Mouse (Mus musculus) embryonic facial prominence, embryonic 15.5 days (tissue): ENCODE measurements at regions not wholly inside any gene's neighbourhood (a gene's known extent, or its start where the extent isn't known, plus 50 kb on each side); places are given as distances from the start of the nearest gene placed in this dataset.

Source experiments
- ATAC-seq: fragments of 200-750 bp; cut with Nextera tagmentation; 2 replicates; pipeline ENCODE4 v1.8.0; 2017; ENCODE audit warnings: low read depth, moderate TSS enrichment; ENCODE audit not compliant: insufficient number of reproducible peaks, low FRiP score, low TSS enrichment
- H3K27ac ChIP-seq: fragments of 300-500 bp; sonication (generic); replicated peaks from 2 replicates; pipeline ENCODE4 v1.5.1; 2015; ENCODE audit warnings: mild to moderate bottlenecking, inconsistent platforms
- H3K27me3 ChIP-seq: fragments of 300-500 bp; sonication (generic); 2 replicates; pipeline ENCODE4 v1.6.1; 2015; ENCODE audit warnings: inconsistent platforms
- H3K36me3 ChIP-seq: fragments of 300-500 bp; sonication (generic); 2 replicates; pipeline ENCODE4 v1.6.1; 2015; ENCODE audit warnings: mild to moderate bottlenecking, inconsistent platforms
- H3K4me1 ChIP-seq: fragments of 300-500 bp; sonication (generic); 2 replicates; pipeline ENCODE4 v1.6.1; 2015; ENCODE audit warnings: inconsistent platforms
- H3K4me2 ChIP-seq: fragments of 300-500 bp; sonication (generic); replicated peaks from 2 replicates; pipeline ENCODE4 v1.6.1; 2015; ENCODE audit warnings: mild to moderate bottlenecking, inconsistent platforms
- H3K4me3 ChIP-seq: fragments of 300-500 bp; sonication (generic); replicated peaks from 2 replicates; pipeline ENCODE4 v1.5.1; 2015; ENCODE audit warnings: mild to moderate bottlenecking, inconsistent platforms
- H3K9ac ChIP-seq: fragments of 300-500 bp; sonication (generic); 2 replicates; pipeline ENCODE4 v1.6.1; 2015; ENCODE audit warnings: inconsistent platforms
- H3K9me3 ChIP-seq: fragments of 300-500 bp; sonication (generic); replicated peaks from 2 replicates; pipeline ENCODE4 v1.6.1; 2016; ENCODE audit warnings: inconsistent platforms
- WGBS: fragments of 180-500 bp; shearing (Covaris S2); methylation state at CpG from one replicate; pipeline ENCODE4 v1.1.7; 2015; 5-methylcytosine and 5-hydroxymethylcytosine counted together

DNA sequence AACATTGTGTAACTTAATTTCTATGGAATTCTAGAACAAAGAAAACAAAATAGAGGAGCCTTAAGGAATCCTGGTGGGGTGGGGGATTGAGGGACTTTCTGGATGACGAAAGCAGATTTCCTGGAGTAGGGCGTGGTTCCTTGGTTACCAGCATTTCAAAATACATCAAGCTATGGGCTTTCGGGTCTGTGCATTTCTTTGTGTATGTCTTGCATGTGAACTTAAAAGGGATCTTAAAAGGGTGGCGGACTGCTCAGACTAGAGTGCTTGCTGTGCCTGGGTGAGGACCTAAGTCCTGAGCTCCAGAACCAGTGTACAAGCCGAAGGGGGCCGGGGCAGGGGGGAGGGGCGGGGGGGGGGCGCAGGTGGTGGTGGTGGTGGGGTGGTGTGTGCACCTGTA lies 91.5 kb upstream of the Slc45a1 start:
- Histone ChIP-seq H3K9ac (no peak overlapping the region), H3K27me3 (no peaks in the 10 kb centered on the region), H3K36me3 (no peaks in the 10 kb centered on the region), H3K27ac (no peak overlapping the region), H3K4me2 (0 out of 2 replicates have a peak overlapping the region, but pooled peaks have one; percentile 1), H3K4me3 (no peak overlapping the region), H3K4me1 (peaks cover 20% of the 10 kb centered on the region), H3K9me3 (no peaks in the 10 kb centered on the region)
- WGBS = 48% methylated on average over 7 of the region's 8 CpGs
- no peak for ATAC-seq

DNA sequence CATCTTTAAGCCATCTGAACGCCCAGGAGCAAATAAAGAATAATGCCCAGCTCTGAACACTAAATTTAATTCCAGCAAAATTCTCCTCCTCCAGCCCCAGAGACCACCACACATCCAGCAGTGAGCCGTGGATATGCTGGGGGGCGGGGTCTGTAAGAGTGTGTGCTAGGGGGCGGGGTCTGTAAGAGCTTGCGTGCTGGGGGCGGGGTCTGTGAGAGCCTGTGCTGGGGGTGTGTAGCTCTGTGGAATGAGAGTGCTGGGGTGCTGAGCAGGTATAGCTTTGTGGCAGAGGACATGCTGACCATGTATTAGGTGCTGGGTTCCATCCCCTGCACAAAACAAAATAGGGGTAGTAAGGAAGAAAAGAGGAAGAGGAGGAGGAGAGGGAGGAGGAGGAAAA lies 91.1 kb upstream of the Slc45a1 start:
- Histone ChIP-seq H3K4me2 (0 out of 2 replicates have a peak overlapping the region, but pooled peaks have one; percentile 1), H3K9ac (no peak overlapping the region)
- ATAC-seq = peak; percentile 73; the same call in 1 of the 2 replicates

DNA sequence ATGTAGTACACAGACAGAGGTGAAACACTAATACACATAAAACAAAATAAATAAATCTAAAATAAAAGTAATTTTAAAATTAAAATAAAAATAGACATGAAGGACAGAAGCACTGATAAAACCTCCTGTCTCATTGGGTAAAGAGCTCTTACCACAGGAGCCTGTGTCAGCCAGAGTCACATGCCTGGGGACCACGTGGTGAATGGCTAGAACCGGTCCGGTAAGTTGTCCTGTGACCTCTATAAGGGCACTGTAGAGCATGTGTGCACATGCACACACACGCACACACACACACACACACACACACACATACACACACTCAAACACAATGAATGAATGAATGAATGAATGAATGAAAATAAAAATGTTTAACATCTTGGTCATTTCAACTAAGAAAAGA lies 89.8 kb upstream of the Slc45a1 start:
- Histone ChIP-seq H3K4me3 (no peak overlapping the region), H3K9ac (no peak overlapping the region), H3K27ac (no peak overlapping the region), H3K9me3 (no peaks in the 10 kb centered on the region), H3K27me3 (no peaks in the 10 kb centered on the region), H3K4me2 (no peak overlapping the region), H3K4me1 (peaks cover 15% of the 10 kb centered on the region), H3K36me3 (no peaks in the 10 kb centered on the region)
- no peak for ATAC-seq
- WGBS = 86% methylated on average over 4 of the region's 4 CpGs

More for the DNA sequence above, 91.1 kb upstream of the Slc45a1 start:
- Histone ChIP-seq H3K9me3 (no peaks in the 10 kb centered on the region), H3K36me3 (no peaks in the 10 kb centered on the region), H3K27me3 (no peaks in the 10 kb centered on the region), H3K4me1 (peaks cover 16% of the 10 kb centered on the region), H3K4me3 (no peak overlapping the region), H3K27ac (no peak overlapping the region)
- WGBS = 32% methylated on average over 6 of the region's 6 CpGs

DNA sequence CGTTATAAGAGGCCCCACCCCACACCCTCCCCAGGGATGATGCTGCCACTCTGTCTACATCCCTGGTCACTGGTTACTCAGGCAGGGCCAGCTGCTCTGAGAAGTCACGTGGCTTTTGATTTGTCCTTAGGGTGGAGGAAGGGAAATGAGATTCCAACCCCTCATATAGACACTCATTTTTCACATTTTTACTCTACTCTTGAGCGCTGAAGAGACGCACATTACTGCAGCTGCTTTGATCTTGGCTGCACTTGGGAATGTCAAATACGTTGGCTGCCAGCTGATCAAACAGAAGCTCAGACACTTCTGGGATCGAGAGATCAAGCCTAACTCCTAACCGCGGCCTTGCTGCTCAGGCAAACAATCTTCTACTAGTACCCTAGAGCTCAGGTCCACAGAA lies 88.2 kb upstream of the Slc45a1 start:
- H3K36me3 ChIP-seq = no peaks in the 10 kb centered on the region
- no peak for ATAC-seq
- H3K9ac ChIP-seq = no peak overlapping the region
- no peaks in the 10 kb centered on the region for H3K27me3 ChIP-seq
- H3K4me1 ChIP-seq = peaks cover 3% of the 10 kb centered on the region; the same call in 1 of the 2 replicates
- H3K27ac ChIP-seq = no peak overlapping the region
- H3K4me2 ChIP-seq = no peak overlapping the region
- no peaks in the 10 kb centered on the region for H3K9me3 ChIP-seq
- WGBS = 39% methylated on average over 8 of the region's 8 CpGs
- H3K4me3 ChIP-seq = no peak overlapping the region

DNA sequence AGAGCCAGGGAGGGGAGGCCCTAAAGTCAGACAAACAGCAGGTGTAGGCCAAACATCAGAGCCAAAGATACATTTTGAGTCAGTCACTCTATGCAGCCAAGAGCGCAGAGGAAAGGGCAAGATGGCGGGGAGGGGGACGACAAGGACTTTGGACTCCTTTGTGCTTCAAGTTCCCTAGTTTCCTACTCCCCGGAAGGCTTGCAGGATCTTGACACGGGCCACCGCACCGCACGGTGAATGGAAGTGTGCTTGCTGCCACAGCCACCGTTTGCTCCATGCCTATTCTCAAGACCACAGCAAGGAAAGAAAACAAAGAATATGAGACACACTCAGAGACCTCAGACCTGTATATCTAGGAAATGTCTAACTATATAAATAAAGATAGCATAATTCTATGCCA lies 86.8 kb upstream of the Slc45a1 start:
- H3K9ac ChIP-seq = no peak overlapping the region
- no peak for ATAC-seq
- no peak overlapping the region for H3K4me3 ChIP-seq
- H3K9me3 ChIP-seq = no peaks in the 10 kb centered on the region
- H3K36me3 ChIP-seq = no peaks in the 10 kb centered on the region
- H3K4me2 ChIP-seq = no peak overlapping the region
- 80% methylated on average over 9 of the region's 9 CpGs for WGBS
- H3K4me1 ChIP-seq = peaks cover 3% of the 10 kb centered on the region; the same call in 1 of the 2 replicates
- H3K27ac ChIP-seq = no peak overlapping the region
- no peaks in the 10 kb centered on the region for H3K27me3 ChIP-seq

DNA sequence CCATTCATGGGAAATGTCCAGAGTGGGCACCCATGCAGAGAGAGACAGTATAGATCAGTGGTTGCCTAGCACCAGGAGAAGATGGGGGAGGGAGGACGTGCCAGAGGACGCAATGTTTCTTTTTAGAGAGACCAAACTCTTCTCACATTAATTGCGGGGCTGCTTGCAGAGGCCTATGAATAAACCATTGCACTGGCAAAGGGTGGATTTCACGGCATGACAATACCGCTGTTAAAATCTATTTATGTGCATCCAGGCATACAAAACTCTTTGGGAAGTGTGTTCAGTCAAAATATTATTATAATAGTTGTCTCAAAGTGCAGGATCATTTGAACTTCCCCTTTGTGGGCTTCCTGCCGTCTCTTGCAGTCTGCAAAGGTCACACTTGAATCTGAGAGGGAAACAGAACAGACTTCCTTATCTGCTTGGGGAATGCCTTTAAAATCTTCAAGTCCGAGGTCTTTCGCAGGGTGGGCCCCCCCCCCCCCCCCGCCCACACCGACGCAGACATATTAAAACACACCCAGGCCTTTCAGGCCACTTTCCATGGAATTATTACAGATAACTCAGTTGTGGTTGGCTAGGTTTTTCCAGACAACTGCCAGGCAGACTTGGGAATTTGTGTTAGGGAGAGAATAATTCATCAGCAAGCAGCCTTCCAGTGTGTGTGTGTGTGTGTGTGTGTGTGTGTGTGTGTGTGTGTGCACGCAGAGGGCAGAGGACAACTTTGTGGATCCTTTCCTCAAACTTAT lies 78.3 kb upstream of the Slc45a1 start:
- ATAC-seq = no peak
- Histone ChIP-seq H3K36me3 (no peaks in the 10 kb centered on the region), H3K9ac (no peak overlapping the region), H3K27me3 (no peaks in the 10 kb centered on the region), H3K4me2 (no peak overlapping the region), H3K4me3 (no peak overlapping the region), H3K9me3 (no peaks in the 10 kb centered on the region), H3K4me1 (peaks cover 7% of the 10 kb centered on the region; the same call in 1 of the 2 replicates), H3K27ac (0 out of 2 replicates have a peak overlapping the region, but pooled peaks have one; percentile 39)
- 24% methylated on average over 12 of the region's 12 CpGs for WGBS

DNA sequence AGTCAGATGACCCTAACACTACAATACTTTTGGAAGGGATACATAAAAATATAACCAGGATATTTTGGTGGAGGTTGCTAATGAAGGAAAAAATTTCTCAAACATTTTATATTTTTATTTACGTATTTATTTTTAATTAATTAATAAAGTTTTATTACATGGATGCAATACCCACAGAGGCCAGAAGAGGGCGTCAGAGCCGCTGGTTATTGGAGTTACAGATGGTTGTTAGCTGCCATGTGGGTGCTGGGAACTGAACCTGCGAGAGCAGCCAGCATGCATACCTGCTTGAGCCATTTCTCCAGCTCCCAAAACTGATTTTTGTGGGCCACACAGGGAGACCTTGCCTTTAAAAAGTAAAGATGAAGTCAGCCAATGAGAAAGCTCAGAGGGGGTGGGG lies 74.6 kb upstream of the Slc45a1 start:
- Histone ChIP-seq H3K9ac (no peak overlapping the region), H3K27me3 (no peaks in the 10 kb centered on the region), H3K9me3 (no peaks in the 10 kb centered on the region), H3K4me2 (no peak overlapping the region), H3K4me3 (no peak overlapping the region), H3K36me3 (no peaks in the 10 kb centered on the region), H3K27ac (no peak overlapping the region), H3K4me1 (peaks cover 8% of the 10 kb centered on the region)
- ATAC-seq = no peak
- 62% methylated on average over 4 of the region's 4 CpGs for WGBS

DNA sequence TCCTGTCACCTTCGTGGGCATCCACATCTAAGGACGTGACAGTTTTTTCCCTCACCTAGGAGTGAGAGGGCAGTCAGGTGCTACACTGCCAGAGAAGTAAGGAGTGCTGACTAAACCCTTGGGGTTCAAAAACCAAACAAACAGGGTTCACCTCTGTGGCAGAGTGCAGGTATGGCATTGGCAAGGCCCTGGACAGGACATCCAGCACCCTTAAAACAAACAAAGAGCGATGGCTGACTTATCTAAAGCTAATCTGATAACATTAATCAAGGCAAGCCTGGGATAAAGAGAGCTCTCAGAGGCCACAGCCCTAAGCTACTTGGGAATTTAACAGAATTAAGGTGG lies 74.1 kb upstream of the Slc45a1 start:
- Histone ChIP-seq H3K4me1 (peaks cover 8% of the 10 kb centered on the region), H3K9ac (no peak overlapping the region), H3K9me3 (no peaks in the 10 kb centered on the region), H3K36me3 (no peaks in the 10 kb centered on the region), H3K4me2 (no peak overlapping the region), H3K27me3 (no peaks in the 10 kb centered on the region), H3K27ac (no peak overlapping the region), H3K4me3 (no peak overlapping the region)
- 88% methylated on average over 3 of the region's 3 CpGs for WGBS
- no peak for ATAC-seq

DNA sequence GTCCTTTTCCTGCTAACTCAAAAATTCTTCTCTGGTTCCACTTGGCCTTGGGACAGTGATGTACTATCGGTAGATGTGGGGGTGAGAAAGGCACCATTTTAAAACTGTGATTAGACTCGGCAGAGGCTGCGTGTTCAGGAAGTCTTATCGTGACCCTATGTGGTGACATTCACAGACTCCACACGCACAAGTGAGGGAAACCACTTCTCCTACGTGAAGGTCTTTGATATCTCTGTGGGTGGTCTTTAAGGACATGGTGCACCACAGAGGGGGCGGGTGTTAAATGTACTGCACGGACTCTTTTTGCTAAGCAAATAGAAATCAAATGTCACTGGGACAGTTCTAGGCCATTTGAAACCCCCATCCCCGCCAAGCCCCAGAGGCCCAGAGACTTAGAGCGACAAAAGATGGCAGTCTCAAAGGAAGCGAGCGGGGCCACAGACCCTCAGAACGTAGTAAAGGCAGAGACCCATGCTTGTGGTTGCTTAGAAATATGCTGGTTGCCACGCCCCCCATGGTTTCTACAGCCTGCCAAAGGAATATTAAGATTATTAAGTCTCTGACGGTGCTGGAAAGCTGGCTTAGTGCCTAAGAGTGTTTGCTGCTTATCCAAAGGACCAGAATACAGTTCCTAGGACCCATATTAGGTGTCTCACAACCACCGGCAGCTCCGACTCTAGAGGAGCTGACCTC lies 73.6 kb upstream of the Slc45a1 start:
- no peaks in the 10 kb centered on the region for H3K27me3 ChIP-seq
- ATAC-seq = no peak
- H3K27ac ChIP-seq = no peak overlapping the region

DNA sequence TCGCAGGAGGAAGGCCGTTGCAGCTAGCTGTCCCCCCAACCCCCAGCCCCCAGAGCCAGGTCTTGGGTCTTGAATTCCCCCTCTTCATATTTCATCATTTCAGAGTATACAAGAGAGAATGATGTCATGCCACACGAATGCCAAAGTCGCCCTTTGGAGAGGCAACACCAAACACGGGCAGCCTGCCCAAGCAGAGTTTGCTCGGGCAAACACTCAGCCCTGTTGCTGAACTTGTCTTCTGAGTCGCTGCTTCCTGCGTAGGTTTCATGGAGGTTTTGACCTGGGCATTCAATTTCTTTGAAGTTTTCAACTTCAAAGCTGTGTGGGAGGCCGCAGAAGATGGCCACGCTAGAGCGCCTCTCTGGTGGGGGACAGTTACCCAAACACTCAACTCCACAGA lies 72.8 kb upstream of the Slc45a1 start:
- H3K9me3 ChIP-seq = no peaks in the 10 kb centered on the region
- no peak; the same call in 1 of the 2 replicates for ATAC-seq
- no peak overlapping the region for H3K27ac ChIP-seq
- no peaks in the 10 kb centered on the region for H3K27me3 ChIP-seq
- H3K4me3 ChIP-seq = no peak overlapping the region
- WGBS = 70% methylated on average over 11 of the region's 11 CpGs
- no peak overlapping the region for H3K9ac ChIP-seq
- H3K4me1 ChIP-seq = peaks cover 12% of the 10 kb centered on the region
- no peaks in the 10 kb centered on the region for H3K36me3 ChIP-seq
- H3K4me2 ChIP-seq = no peak overlapping the region

More for the DNA sequence above, 73.6 kb upstream of the Slc45a1 start:
- H3K4me1 ChIP-seq = peaks cover 8% of the 10 kb centered on the region
- H3K4me3 ChIP-seq = no peak overlapping the region
- H3K9me3 ChIP-seq = no peaks in the 10 kb centered on the region
- no peak overlapping the region for H3K9ac ChIP-seq
- H3K36me3 ChIP-seq = no peaks in the 10 kb centered on the region
- H3K4me2 ChIP-seq = no peak overlapping the region
- WGBS = 57% methylated on average over 17 of the region's 17 CpGs

DNA sequence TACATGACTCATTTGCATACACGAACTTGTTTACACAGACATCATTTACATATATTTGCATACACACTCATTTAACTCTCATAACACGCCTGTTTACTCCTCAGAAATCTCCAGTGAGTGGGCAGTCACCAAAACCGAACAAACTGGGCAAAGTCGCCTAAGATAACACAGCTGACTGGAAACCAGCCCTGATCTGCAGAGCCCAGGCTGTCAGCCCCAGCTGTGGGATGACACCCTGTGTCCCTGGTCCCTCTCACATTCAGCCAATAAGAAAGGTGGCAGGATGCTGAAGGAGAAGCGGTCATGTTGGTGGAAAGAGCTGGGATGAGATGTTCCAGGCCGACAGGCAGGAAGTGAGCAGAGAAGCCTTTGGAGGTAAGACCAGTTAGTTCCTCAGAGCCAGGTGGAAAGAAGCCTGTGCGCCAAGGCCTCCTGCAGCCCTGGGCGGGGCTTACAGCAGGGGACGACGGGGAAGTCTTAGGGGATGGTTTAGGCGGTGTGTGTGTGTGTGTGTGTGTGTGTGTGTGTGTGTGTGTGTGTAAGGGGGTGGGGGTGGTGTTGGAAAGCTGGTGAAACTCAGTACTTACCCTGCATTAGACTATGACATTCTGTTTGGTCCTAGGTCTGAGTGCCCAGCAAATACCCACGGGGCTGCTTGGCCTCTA lies 69.8 kb upstream of the Slc45a1 start:
- Histone ChIP-seq H3K36me3 (no peaks in the 10 kb centered on the region), H3K9me3 (no peaks in the 10 kb centered on the region), H3K4me3 (no peak overlapping the region), H3K4me1 (peaks cover 19% of the 10 kb centered on the region), H3K27ac (no peak overlapping the region), H3K27me3 (no peaks in the 10 kb centered on the region), H3K9ac (no peak overlapping the region), H3K4me2 (no peak overlapping the region)
- ATAC-seq = no peak
- 47% methylated on average over 12 of the region's 12 CpGs for WGBS
